Mouse (Mus musculus) c-Kit-positive CD71-positive TER-119-positive erythroid progenitor cells, embryonic 14.5 days (primary cell): ENCODE measurements around the gene Hspb8.
"Not testable (repeated sequence)": the region's sequence is repeated elsewhere in the genome, so short reads cannot be mapped to it uniquely, and the experiment has no call there.

ENCODE experiments used
- DNase-seq: peaks from one replicate; pipeline ENCODE4 v3.0.0-alpha.2; 2013; ENCODE audit warnings: low spot score

Gene Hspb8

DNA sequence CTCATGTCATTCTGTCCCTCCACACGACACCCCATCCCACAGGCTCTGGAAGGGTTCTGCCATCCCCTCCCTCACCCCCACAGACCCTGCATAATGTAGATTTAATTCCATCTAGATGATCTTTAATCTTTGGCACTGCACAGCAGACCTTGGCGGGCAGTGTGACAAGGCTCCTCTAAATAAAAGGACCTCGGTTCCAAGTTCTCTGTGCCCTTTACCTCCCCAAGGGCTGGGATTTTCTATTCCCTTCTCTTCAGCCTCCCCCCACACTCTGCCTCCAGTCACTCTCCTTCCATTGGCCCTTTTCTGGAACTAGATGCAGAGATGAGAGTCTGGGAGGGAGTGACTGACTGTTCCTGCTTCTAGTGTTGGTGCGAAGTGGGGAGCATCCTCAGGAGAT is 33.3 kb downstream of the Hspb8 start:
- DNase-seq, result no peak

- DNase-seq, result no peak
Measured at GRCm38 (mm10) chr5:116387302-116387935, 35.2 kb downstream of the Hspb8 start.

DNA sequence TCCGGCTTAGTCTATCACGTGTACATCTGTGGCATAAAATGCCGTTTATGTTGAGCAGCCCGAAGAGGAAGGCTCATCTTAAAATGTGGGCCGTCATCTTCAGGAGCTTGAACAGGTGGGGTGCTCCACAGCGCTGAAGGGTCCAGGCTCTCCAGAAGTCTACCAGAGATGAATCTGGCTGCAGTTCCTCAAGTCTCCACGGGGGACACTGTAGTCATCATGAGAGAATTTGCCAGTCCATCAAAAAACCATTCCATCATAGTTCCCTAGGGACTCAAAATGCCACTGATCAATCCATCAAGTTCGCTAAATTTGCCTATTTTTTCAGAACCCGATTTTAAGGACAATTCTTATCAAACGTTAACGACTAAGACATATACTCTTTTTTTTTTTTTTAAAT is 36.6 kb downstream of the Hspb8 start:
- no peak for DNase-seq

DNA sequence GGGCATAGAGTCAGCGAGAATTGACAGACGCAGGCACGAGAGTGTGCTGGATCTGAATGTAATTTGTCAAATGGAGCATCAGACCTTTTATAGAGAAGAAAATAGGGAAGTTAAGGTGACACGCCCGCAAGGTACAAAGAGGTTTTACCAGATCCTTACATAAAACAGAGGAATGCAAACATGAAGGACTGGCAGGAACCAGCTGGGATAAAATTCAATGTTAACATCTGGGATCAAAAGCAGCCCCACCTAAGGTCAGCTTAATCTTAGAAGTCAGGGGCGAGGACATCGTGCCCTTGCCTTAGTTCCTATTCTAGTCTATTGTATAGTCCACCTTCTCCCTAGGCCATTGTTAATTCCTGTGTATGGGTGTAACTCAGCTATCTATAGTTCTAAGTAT is 40.0 kb downstream of the Hspb8 start:
- not testable (repeated sequence) for DNase-seq

GRCm38 (mm10) chr5:116381726-116382125 is 40.9 kb downstream of the Hspb8 start:
- no peak for DNase-seq

DNA sequence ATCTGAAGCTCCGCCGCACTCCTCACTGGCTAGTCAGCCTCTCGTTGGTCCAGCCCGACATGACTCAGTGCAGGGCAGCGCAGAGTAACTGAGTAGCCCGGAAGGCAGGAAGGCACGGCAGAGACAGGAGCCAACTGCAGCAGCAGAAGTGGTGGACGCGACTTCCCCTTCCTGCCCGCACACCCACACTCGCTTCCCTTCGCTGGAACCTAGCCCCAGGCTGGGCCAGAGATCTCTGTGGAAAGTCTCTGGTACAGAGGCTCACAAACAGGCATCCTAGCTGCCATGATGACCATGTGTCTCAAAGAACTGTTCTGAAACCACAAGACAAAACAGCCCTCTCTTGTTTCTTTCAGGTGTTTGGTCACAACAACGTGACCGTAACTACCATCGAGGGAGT is 41.4 kb downstream of the Hspb8 start:
- DNase-seq, result no peak

- no peak for DNase-seq
Measured at GRCm38 (mm10) chr5:116380384-116380783, 42.3 kb downstream of the Hspb8 start.

DNA sequence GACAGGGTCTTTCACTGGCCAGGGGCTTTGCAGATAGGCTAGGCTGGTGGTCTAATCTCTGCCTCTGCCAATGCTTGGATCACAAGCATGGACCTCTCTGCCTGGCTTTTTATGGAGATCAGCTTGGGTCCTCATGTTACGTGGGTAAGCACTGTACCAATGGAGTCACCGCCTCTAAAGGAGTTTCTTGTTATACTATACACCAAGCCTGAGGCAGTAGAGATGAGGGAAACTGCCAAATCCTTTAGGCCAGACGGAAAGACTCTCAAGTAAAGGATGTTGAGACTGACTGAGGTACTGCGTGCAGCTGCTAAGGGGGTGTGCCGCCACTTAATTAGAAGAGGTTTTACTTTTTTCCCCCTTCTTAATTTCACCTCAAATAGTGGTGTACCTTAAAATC is 43.8 kb downstream of the Hspb8 start:
- no peak for DNase-seq

- no peak for DNase-seq
Measured at GRCm38 (mm10) chr5:116367923-116368322, 54.7 kb downstream of the Hspb8 start.

GRCm38 (mm10) chr5:116366889-116367682 is 55.6 kb downstream of the Hspb8 start:
- no peak for DNase-seq

GRCm38 (mm10) chr5:116361342-116361741 is 61.3 kb downstream of the Hspb8 start:
- no peak for DNase-seq

GRCm38 (mm10) chr5:116360751-116361150 is 61.9 kb downstream of the Hspb8 start:
- DNase-seq, result no peak
